Mouse (Mus musculus) testis, adult 2 months (tissue): ENCODE results near the gene Mocs2.

ENCODE experiments used
- CTCF ChIP-seq: fragments of 200-500 bp; IDR thresholded peaks from 2 replicates; pipeline ENCODE4 v1.5.1; 2012; ENCODE audit warnings: low read depth, mild to moderate bottlenecking, inconsistent platforms, low read length, moderate library complexity; ENCODE audit not compliant: control insufficient read depth, insufficient read depth, insufficient replicate concordance
- POLR2A ChIP-seq: fragments of 200-500 bp; IDR thresholded peaks from 2 replicates; pipeline ENCODE4 v1.6.1; 2012; ENCODE audit warnings: low read depth, mild to moderate bottlenecking, inconsistent platforms, low read length, moderate library complexity; ENCODE audit not compliant: control insufficient read depth

GRCm38 (mm10) chr13:114837061-114837460 is 19.0 kb downstream of the Mocs2 start:
- TF ChIP-seq POLR2A (no peak), CTCF (no peak)
